Mouse (Mus musculus): ENCODE data around the gene Hikeshi. TPM values are rescaled to one million over a fixed set of nuclear protein-coding genes. Genes with fewer than 3 reads are reported as not detected.

The Hikeshi gene
- polyA plus RNA-seq, 1 experiment from 2014 or later, result 142 TPM

GRCm38 (mm10) chr7:89908421-89908820 lies 32.6 kb downstream of the Hikeshi start:
- Histone ChIP-seq H3K4me3 (no peak overlapping the region), H3K27ac (no peak overlapping the region), H3K9me3 (no peaks in the 10 kb centered on the region), H3K9ac (no peak overlapping the region), H3K27me3 (no peaks in the 10 kb centered on the region), H3K4me1 (replicated peaks) (peaks cover 6% of the 10 kb centered on the region), H3K4me2 (no peak overlapping the region), H3K36me3 (no peaks in the 10 kb centered on the region)
- no peak for ATAC-seq (ENCODE audit: low FRiP score)
- WGBS, result 71% methylated on average over 7 of the region's 7 CpGs

DNA sequence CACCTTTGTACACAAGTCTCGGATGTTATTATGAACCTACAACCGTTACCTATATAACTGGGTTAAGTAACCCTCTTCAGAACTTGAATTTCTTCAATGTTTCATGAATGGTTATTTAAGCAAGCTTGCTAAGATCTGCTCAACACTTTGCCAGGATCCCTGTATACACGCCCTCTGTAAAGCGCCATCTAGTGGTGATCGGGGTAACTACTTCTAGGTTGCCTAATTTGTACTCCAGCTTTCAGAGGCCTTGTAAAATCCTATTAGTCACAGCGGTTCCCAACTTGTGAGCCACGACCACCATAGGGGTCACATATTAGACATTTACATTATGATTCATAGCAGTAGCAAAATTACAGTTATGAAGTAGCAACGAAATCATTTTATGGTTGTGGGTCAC lies 33.1 kb downstream of the Hikeshi start:
- H3K27ac ChIP-seq, result no peak overlapping the region
- no peak overlapping the region for H3K4me3 ChIP-seq
- H3K4me2 ChIP-seq, result no peak overlapping the region
- peak; percentile 40 for ATAC-seq (ENCODE audit: low FRiP score)
- H3K4me1 ChIP-seq (replicated peaks), result peaks cover 9% of the 10 kb centered on the region
- WGBS, result 16% methylated on average over 8 of the region's 8 CpGs
- no peak overlapping the region for H3K9ac ChIP-seq
- no peaks in the 10 kb centered on the region for H3K36me3 ChIP-seq
- no peaks in the 10 kb centered on the region for H3K9me3 ChIP-seq
- H3K27me3 ChIP-seq, result no peaks in the 10 kb centered on the region

GRCm38 (mm10) chr7:89903442-89904343 lies 37.3 kb downstream of the Hikeshi start, which contains the start of gene Ccdc81:
TSS of gene Ccdc81 (minus strand) at chr7:89903629.
- no peaks in the 10 kb centered on the region for H3K9me3 ChIP-seq
- no peaks in the 10 kb centered on the region for H3K36me3 ChIP-seq
- 0 out of 2 replicates have a peak within 1 kb of the TSS, but pooled peaks have one; percentile 29 for H3K9ac ChIP-seq
- no peaks in the 10 kb centered on the region for H3K27me3 ChIP-seq
- peaks cover 9% of the 10 kb centered on the region for H3K4me1 ChIP-seq (replicated peaks)
- H3K27ac ChIP-seq, result no peak within 1 kb of the TSS
- H3K4me3 ChIP-seq, result no peak within 1 kb of the TSS
- 27% methylated on average over 22 of the region's 22 CpGs for WGBS
- peak; percentile 75 for ATAC-seq (ENCODE audit: low FRiP score)
- peak within 1 kb of the TSS; percentile 38 for H3K4me2 ChIP-seq

DNA sequence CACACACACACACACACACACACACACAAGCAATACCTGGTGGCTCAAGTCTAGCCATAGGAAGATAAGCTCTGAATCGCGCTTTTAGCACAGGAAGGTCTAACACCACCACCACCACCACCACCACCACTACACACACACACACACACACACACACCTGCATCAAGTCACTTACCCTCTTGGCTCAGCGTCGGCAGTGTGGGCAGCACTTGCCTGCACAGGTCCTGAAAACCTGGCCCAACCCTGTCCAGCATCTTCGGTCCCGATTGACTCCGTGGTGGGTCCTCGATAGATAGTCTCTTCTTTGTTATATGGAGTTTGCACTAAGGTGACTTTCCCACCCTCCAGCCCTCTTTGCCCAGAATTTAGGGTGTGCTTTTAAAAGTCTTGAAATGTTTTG lies 38.0 kb downstream of the Hikeshi start:
- no peak for ATAC-seq (ENCODE audit: low FRiP score)
- Histone ChIP-seq H3K9ac (no peak overlapping the region), H3K27me3 (no peaks in the 10 kb centered on the region), H3K4me2 (peak overlapping the region; percentile 38; the same call in 1 of the 2 replicates), H3K27ac (no peak overlapping the region), H3K4me3 (no peak overlapping the region), H3K4me1 (replicated peaks) (peaks cover 9% of the 10 kb centered on the region), H3K9me3 (no peaks in the 10 kb centered on the region), H3K36me3 (no peaks in the 10 kb centered on the region)
- 76% methylated on average over 8 of the region's 8 CpGs for WGBS

DNA sequence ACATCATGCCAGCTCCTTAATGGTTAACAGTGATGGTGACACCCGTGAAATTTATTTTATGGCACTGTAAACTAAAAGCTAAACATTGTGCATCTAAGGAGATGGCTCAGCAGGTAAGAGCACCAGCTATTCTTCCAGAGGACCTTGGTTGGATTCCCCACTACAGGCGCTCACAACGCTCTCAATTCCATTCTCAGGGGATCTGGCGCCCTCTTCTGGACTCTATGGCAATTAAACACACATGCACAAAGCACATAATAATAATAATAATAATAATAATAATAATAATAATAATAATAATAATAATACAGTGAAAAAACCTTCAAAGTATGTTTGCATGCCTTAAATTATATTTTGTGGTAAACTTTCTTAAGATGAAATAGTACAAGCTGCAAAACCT lies 49.1 kb downstream of the Hikeshi start:
- no peaks in the 10 kb centered on the region for H3K36me3 ChIP-seq
- H3K4me2 ChIP-seq, result no peak overlapping the region
- H3K9ac ChIP-seq, result no peak overlapping the region
- H3K9me3 ChIP-seq, result no peaks in the 10 kb centered on the region
- H3K4me3 ChIP-seq, result no peak overlapping the region
- no peak for ATAC-seq (ENCODE audit: low FRiP score)
- no peaks in the 10 kb centered on the region for H3K4me1 ChIP-seq (replicated peaks)
- 37% methylated on average over 4 of the region's 4 CpGs for WGBS
- H3K27me3 ChIP-seq, result no peaks in the 10 kb centered on the region
- no peak overlapping the region for H3K27ac ChIP-seq

- no peak overlapping the region for H3K27ac ChIP-seq
- H3K4me1 ChIP-seq (replicated peaks), result no peaks in the 10 kb centered on the region
- no peak overlapping the region for H3K4me2 ChIP-seq
- no peak overlapping the region for H3K4me3 ChIP-seq
- no peaks in the 10 kb centered on the region for H3K27me3 ChIP-seq
- H3K36me3 ChIP-seq, result no peaks in the 10 kb centered on the region
- H3K9ac ChIP-seq, result no peak overlapping the region
- 75% methylated on average over 5 of the region's 5 CpGs for WGBS
- H3K9me3 ChIP-seq, result no peaks in the 10 kb centered on the region
- ATAC-seq (ENCODE audit: low FRiP score), result no peak
Observed at GRCm38 (mm10) chr7:89891412-89891811, 49.6 kb downstream of the Hikeshi start.

GRCm38 (mm10) chr7:89884551-89884950 lies 56.5 kb downstream of the Hikeshi start:
- H3K27me3 ChIP-seq, result no peaks in the 10 kb centered on the region
- no peak overlapping the region for H3K4me2 ChIP-seq
- no peak overlapping the region for H3K4me3 ChIP-seq
- 78% methylated on average over 3 of the region's 3 CpGs for WGBS
- no peaks in the 10 kb centered on the region for H3K36me3 ChIP-seq
- no peak overlapping the region for H3K9ac ChIP-seq
- H3K4me1 ChIP-seq (replicated peaks), result no peaks in the 10 kb centered on the region
- no peaks in the 10 kb centered on the region for H3K9me3 ChIP-seq
- no peak overlapping the region for H3K27ac ChIP-seq
- ATAC-seq (ENCODE audit: low FRiP score), result no peak

GRCm38 (mm10) chr7:89879686-89880085 lies 61.3 kb downstream of the Hikeshi start:
- no peak overlapping the region for H3K27ac ChIP-seq
- WGBS, result 75% methylated on average over 1 of the region's 1 CpGs

More at GRCm38 (mm10) chr7:89879686-89880085, 61.3 kb downstream of the Hikeshi start:
- Histone ChIP-seq H3K9me3 (no peaks in the 10 kb centered on the region), H3K4me1 (replicated peaks) (no peaks in the 10 kb centered on the region), H3K36me3 (no peaks in the 10 kb centered on the region), H3K4me2 (no peak overlapping the region), H3K27me3 (no peaks in the 10 kb centered on the region), H3K4me3 (no peak overlapping the region), H3K9ac (no peak overlapping the region)
- no peak for ATAC-seq (ENCODE audit: low FRiP score)

Other genes starting within 250 kb of the Hikeshi start
- 0.47 and 1.1 TPM in 2 replicates for gene Ccdc81, start 37.6 kb downstream of the Hikeshi start, polyA plus RNA-seq (2015; fragmentation: Nextera tagmentation; extraction: Ambion mirVana)
- gene Eed, start 39.8 kb upstream of the Hikeshi start, polyA plus RNA-seq (2015; fragmentation: Nextera tagmentation; extraction: Ambion mirVana), result 34.6 and 35.5 TPM in 2 replicates
- gene Picalm, start 189.0 kb upstream of the Hikeshi start, polyA plus RNA-seq (2015; fragmentation: Nextera tagmentation; extraction: Ambion mirVana), result 42.4 and 43.1 TPM in 2 replicates

All from hindbrain, embryonic 13.5 days (tissue).